Comparison of ENCODE assay signal across 8 mouse cellular contexts in the genomic region with DNA sequence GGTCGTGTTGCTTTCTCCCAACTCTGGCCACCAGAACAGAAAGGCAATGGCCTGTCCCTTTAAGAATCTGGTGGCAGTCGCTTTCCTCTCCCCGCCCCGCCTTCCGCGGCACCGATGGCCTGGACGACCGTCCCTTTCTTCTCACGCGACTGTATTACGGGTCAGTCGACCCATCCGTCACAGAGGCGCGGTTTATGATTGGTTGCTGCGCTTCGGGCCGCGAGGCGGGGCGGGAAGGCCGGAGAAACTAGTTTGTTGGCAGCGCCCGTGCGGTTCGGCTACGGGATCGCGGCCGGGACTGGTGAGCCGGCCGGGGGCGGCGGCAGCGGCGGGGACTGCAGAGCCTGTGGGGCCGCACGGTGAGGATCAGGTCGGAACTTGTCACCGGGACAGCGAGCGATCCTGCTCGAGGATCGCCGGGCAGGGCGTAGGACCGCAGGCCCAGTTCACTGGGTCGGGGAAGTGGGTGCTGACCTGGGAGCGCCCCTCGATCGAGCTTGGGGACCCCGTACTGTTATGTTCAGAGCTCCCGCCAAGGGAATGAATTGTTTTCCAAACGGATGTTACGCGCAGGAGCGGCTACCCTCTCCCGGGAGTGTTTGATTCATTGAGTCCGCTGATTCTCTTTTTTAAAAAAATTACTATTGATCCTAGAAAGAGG. TPM values are rescaled to one million over a fixed set of nuclear protein-coding genes. Genes with fewer than 3 reads are reported as not detected.
DNase-seq lines count a peak whose midpoint lies in the region; ATAC-seq and TF ChIP-seq lines count a peak whose summit lies in the region.

A gene (plus strand): TSS at position 196 of the 661 bp plus-strand sequence.

- H3K27ac ChIP-seq in forebrain, embryonic 16.5 days (ENCODE audit: low read length): peak within 1 kb of the TSS; percentile 85
- peak within 1 kb of the TSS; percentile 89 for H3K27ac ChIP-seq in layer of hippocampus, adult 2 months
- peak within 1 kb of the TSS; percentile 90 for H3K27ac ChIP-seq in lung, embryonic 14.5 days (ENCODE audit: low read depth)
- H3K27ac ChIP-seq in olfactory bulb, adult 2 months (ENCODE audit: insufficient read depth, low read depth, low read length): no peak within 1 kb of the TSS
- peak within 1 kb of the TSS; percentile 27; the same call in 1 of the 2 replicates for H3K27ac ChIP-seq in thymus, adult 2 months (ENCODE audit: control insufficient read depth, insufficient read depth, low read length)

- TF ChIP-seq POLR2A in olfactory bulb, adult 2 months (IDR thresholded peaks at IDR 0.05; ENCODE audit: insufficient read depth, low read depth, low read length): peak; percentile 55; the same call in 1 of the 2 replicates
- TF ChIP-seq POLR2A in thymus, adult 2 months (IDR thresholded peaks at IDR 0.05; ENCODE audit: control insufficient read depth, extremely low read depth, insufficient read depth, low read length, poor library complexity): peak; percentile 52

- peak; percentile 99 for DNase-seq in G1E (ENCODE audit: low spot score)
- peak; percentile 96 to 97 for DNase-seq in cerebellum, adult 18-20 months
- peak; percentile 97 to 98 for DNase-seq in heart, postnatal 36 days
- peak; percentile 96 for DNase-seq in layer of hippocampus, adult 2 months (ENCODE audit: low spot score in 2 of 2)
- peak; percentile 99 for DNase-seq in lung, embryonic 14.5 days
- peak; percentile 92 for DNase-seq in thymus, adult 2 months

- no peak for TF ChIP-seq CTCF in G1E (IDR thresholded peaks at IDR 0.05; ENCODE audit: low read depth, low read length)
- TF ChIP-seq CTCF in layer of hippocampus, adult 2 months (conservative IDR thresholded peaks at IDR 0.05): no peak; the same call in 1 of the 2 replicates
- TF ChIP-seq CTCF in lung, embryonic 14.5 days (IDR thresholded peaks at IDR 0.05; ENCODE audit: low read depth): no peak
- TF ChIP-seq CTCF in olfactory bulb, adult 2 months (IDR thresholded peaks at IDR 0.05; ENCODE audit: insufficient read depth, low read depth, low read length): no peak
- peak; percentile 48; the same call in 1 of the 2 replicates for TF ChIP-seq CTCF in thymus, adult 2 months (IDR thresholded peaks at IDR 0.05; ENCODE audit: borderline replicate concordance, control insufficient read depth, extremely low read depth, insufficient read depth, low read length, poor library complexity)

- peak within 1 kb of the TSS; percentile 92 for H3K9ac ChIP-seq in forebrain, embryonic 16.5 days (replicated peaks; ENCODE audit: low read depth, low read length)
- peak within 1 kb of the TSS; percentile 94 for H3K9ac ChIP-seq in lung, embryonic 14.5 days

- peak; percentile 99 for ATAC-seq in G1E (ENCODE audit: extremely low read depth, insufficient number of reproducible peaks, low FRiP score, poor library complexity, severe bottlenecking)
- peak; percentile 96 for ATAC-seq in forebrain, embryonic 16.5 days
- ATAC-seq in lung, embryonic 14.5 days (ENCODE audit: insufficient read depth): peak; percentile 98

- H3K4me1 ChIP-seq in G1E (ENCODE audit: insufficient read depth, low read depth, low read length): peaks cover 20% of the 10 kb centered on the region
- H3K4me1 ChIP-seq in forebrain, embryonic 16.5 days (replicated peaks; ENCODE audit: control insufficient read depth, insufficient read depth, low read length): peaks cover 40% of the 10 kb centered on the region
- H3K4me1 ChIP-seq in lung, embryonic 14.5 days (ENCODE audit: insufficient read depth): peaks cover 10% of the 10 kb centered on the region
- peaks cover 26% of the 10 kb centered on the region for H3K4me1 ChIP-seq in olfactory bulb, adult 2 months (ENCODE audit: control insufficient read depth, insufficient read depth, low read length)
- peaks cover 27% of the 10 kb centered on the region for H3K4me1 ChIP-seq in thymus, adult 2 months (replicated peaks; ENCODE audit: control insufficient read depth, insufficient read depth, low read length)

- intact Hi-C loops in heart, postnatal 36 days (cut with DNase I): loop anchor here (5.0 kb wide), 1 partner anchor 34 kb away; no protein-coding TSS in a partner anchor

- H3K4me3 ChIP-seq in G1E (ENCODE audit: low read depth, low read length): peak within 1 kb of the TSS; percentile 84
- peak within 1 kb of the TSS; percentile 96 for H3K4me3 ChIP-seq in forebrain, embryonic 16.5 days (replicated peaks; ENCODE audit: low read length)
- H3K4me3 ChIP-seq in layer of hippocampus, adult 2 months: peak within 1 kb of the TSS; percentile 99
- H3K4me3 ChIP-seq in lung, embryonic 14.5 days (ENCODE audit: low read depth, low read length): peak within 1 kb of the TSS; percentile 88
- peak within 1 kb of the TSS; percentile 80 for H3K4me3 ChIP-seq in olfactory bulb, adult 2 months (ENCODE audit: insufficient read depth, low read depth, low read length)
- H3K4me3 ChIP-seq in thymus, adult 2 months (ENCODE audit: control insufficient read depth, insufficient read depth, low read length): peak within 1 kb of the TSS; percentile 91

- H3K27me3 ChIP-seq in G1E (ENCODE audit: insufficient read depth, low read length): peaks cover 12% of the 10 kb centered on the region
- H3K27me3 ChIP-seq in forebrain, embryonic 16.5 days (replicated peaks; ENCODE audit: control insufficient read depth, insufficient read depth, low read length): no peaks in the 10 kb centered on the region
- no peaks in the 10 kb centered on the region for H3K27me3 ChIP-seq in lung, embryonic 14.5 days (ENCODE audit: insufficient read depth, low read length)
- H3K27me3 ChIP-seq in thymus, adult 2 months (ENCODE audit: control insufficient read depth, insufficient read depth, low read length): no peaks in the 10 kb centered on the region

- peak within 1 kb of the TSS; percentile 85 for H3K4me2 ChIP-seq in forebrain, embryonic 16.5 days (ENCODE audit: low read length)
- H3K4me2 ChIP-seq in lung, embryonic 14.5 days: peak within 1 kb of the TSS; percentile 66

- peaks cover 24% of the 10 kb centered on the region for H3K36me3 ChIP-seq in G1E (replicated peaks)
- no peaks in the 10 kb centered on the region for H3K36me3 ChIP-seq in forebrain, embryonic 16.5 days (ENCODE audit: control insufficient read depth, insufficient read depth)
- H3K36me3 ChIP-seq in lung, embryonic 14.5 days (ENCODE audit: insufficient read depth): peaks cover 5% of the 10 kb centered on the region; the same call in 1 of the 2 replicates
- H3K36me3 ChIP-seq in thymus, adult 2 months (ENCODE audit: control insufficient read depth, insufficient read depth, low read length): no peaks in the 10 kb centered on the region

- no peaks in the 10 kb centered on the region for H3K9me3 ChIP-seq in G1E (replicated peaks)
- H3K9me3 ChIP-seq in forebrain, embryonic 16.5 days (ENCODE audit: control insufficient read depth, low read length): no peaks in the 10 kb centered on the region
- no peaks in the 10 kb centered on the region for H3K9me3 ChIP-seq in lung, embryonic 14.5 days (ENCODE audit: low read depth, low read length)

- WGBS in forebrain, embryonic 16.5 days: under 1% methylated on average over 60 of the region's 60 CpGs
- WGBS in lung, embryonic 14.5 days: under 1% methylated on average over 60 of the region's 60 CpGs
- WGBS in olfactory bulb, adult 2 months: under 1% methylated on average over 60 of the region's 60 CpGs
- WGBS in thymus, adult 2 months: under 1% methylated on average over 60 of the region's 60 CpGs

RNA-seq across cellular contexts. Expression of the gene that starts here (rescaled TPM):
- 2.7 and 51.2 TPM in 2 replicates for total RNA-seq in G1E (2014; fragmentation: Nextera tagmentation)
- 9.6 and 11.8 TPM in 2 replicates for total RNA-seq in G1E (2017)
- polyA plus RNA-seq in G1E (2012): 3.0 and 5.4 TPM in 2 replicates
- polyA plus RNA-seq in forebrain, embryonic 16.5 days (2015; fragmentation: Nextera tagmentation; extraction: Ambion mirVana): 43.7 and 52.9 TPM in 2 replicates
- 1 to 10 TPM; 4.9 to 5.4 TPM for total RNA-seq in heart, postnatal 36 days (2021)
- 1 to 10 TPM; 8.3 to 8.7 TPM for total RNA-seq in layer of hippocampus, adult 2 months (2021)
- polyA plus RNA-seq in lung, embryonic 14.5 days (2014; fragmentation: Nextera tagmentation; extraction: Ambion mirVana): 16.5 and 18.6 TPM in 2 replicates
- not detected in 2 replicates for polyA plus RNA-seq in olfactory bulb, adult 2 months (2012; ENCODE audit: insufficient read depth, insufficient read length, low replicate concordance, missing spikeins)
- polyA plus RNA-seq in thymus, adult 2 months (2012; rRNA removed): 24.5 and 29.7 TPM in 2 replicates
